Mouse (Mus musculus): ENCODE measurements around the gene Gpalpp1.

- TF ChIP-seq POLR2A (IDR thresholded peaks at IDR 0.05; ENCODE audit: insufficient read length, low read depth) (no peak), TCF3 (IDR thresholded peaks at IDR 0.05; ENCODE audit: insufficient read length, low read depth) (no peak), MAX (IDR thresholded peaks at IDR 0.05; ENCODE audit: low read depth) (no peak), USF1 (IDR thresholded peaks at IDR 0.05; ENCODE audit: low read depth) (no peak), MYOD1 (IDR thresholded peaks at IDR 0.05; ENCODE audit: control insufficient read depth in 1 of 3, insufficient read length in 2 of 3, low read depth in 2 of 3) (no peak), MYOG (IDR thresholded peaks at IDR 0.05; ENCODE audit: control insufficient read depth in 1 of 3, insufficient read depth in 1 of 3, insufficient read length in 2 of 3, low read depth in 2 of 3) (no peak), SRF (IDR thresholded peaks at IDR 0.05; ENCODE audit: control insufficient read depth, insufficient read length, low read depth) (no peak), TCF12 (IDR thresholded peaks at IDR 0.05; ENCODE audit: insufficient read depth, poor library complexity, severe bottlenecking) (no peak)
These were observed 40.5 kb upstream of the Gpalpp1 start for GRCm38 (mm10) chr14:76151011-76151410.

Measured in myocyte (in vitro differentiated cells).